Mouse (Mus musculus): ENCODE results near the gene Pank3.

DNA sequence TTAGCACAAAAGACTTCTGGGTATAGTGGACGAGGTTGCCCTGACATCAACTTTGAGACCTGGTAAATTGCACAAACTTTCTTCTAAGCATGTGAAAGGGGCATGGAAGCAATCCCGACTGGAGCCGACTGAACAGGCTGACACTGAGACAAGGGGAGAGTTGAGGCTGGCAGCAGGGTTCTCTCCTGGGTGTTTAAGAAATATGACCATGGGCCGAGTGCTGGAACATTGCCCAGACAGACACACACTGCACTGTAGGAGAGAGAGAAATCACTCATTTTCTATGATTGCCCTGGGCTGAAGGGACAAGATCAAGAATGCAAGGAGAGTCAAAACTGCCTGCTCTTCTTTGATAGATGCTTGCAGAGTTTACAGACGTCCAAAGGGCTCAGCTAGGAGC is 40.1 kb upstream of the Pank3 start:
- TF ChIP-seq CTCF (IDR thresholded peaks at IDR 0.05; ENCODE audit: extremely low read depth, insufficient read depth, low read length): no peak
- TF ChIP-seq POLR2A (IDR thresholded peaks at IDR 0.05; ENCODE audit: extremely low read depth, insufficient read depth, low read length): no peak
